Mouse (Mus musculus) MEL (cell line): ENCODE data around the gene Wdr78. TPM values are rescaled to one million over a fixed set of nuclear protein-coding genes. Genes with fewer than 3 reads are reported as not detected.

Experiments used
- DNase-seq: peaks from one replicate; pipeline ENCODE4 v3.0.0; 2011; ENCODE audit warnings: low read depth, low spot score
- H3K27ac ChIP-seq: 2 replicates; pipeline ENCODE4 v1.5.1; 2012; ENCODE audit warnings: low read depth, mild to moderate bottlenecking, control low read depth, low read length, moderate library complexity; ENCODE audit not compliant: control insufficient read depth
- H3K27me3 ChIP-seq, 2 experiments: fragments of 150-350 bp in 1 of 2; sonication (generic) in 1 of 2; 2 replicates each; pipeline ENCODE4 v1.6.1; 2012; ENCODE audit warnings: low read length in 2 of 2, mild to moderate bottlenecking in 2 of 2, improper control_type of control experiment in 1 of 2, moderate library complexity in 1 of 2; ENCODE audit not compliant: insufficient read depth in 2 of 2, control insufficient read depth in 1 of 2
- H3K36me3 ChIP-seq, 2 experiments: 2 replicates each; pipeline ENCODE4 v1.6.1; 2012 to 2014; ENCODE audit warnings: low read length in 2 of 2, improper control_type of control experiment in 1 of 2, inconsistent platforms in 1 of 2, mild to moderate bottlenecking in 1 of 2; ENCODE audit not compliant: insufficient read depth in 2 of 2, control insufficient read depth in 1 of 2
- H3K4me1 ChIP-seq, 2 experiments: fragments of 150-350 bp in 1 of 2; sonication (generic) in 1 of 2; 2 replicates each; pipeline ENCODE4 v1.6.1; 2012; ENCODE audit warnings: low read length in 2 of 2, improper control_type of control experiment in 1 of 2, mild to moderate bottlenecking in 1 of 2; ENCODE audit not compliant: insufficient read depth in 2 of 2, control insufficient read depth in 1 of 2
- H3K4me3 ChIP-seq, 2 experiments: fragments of 150-350 bp in 1 of 2; sonication (generic) in 1 of 2; 2 replicates each; pipeline ENCODE4 v1.5.1; 2012; ENCODE audit warnings: low read depth in 2 of 2, low read length in 2 of 2, mild to moderate bottlenecking in 2 of 2, moderate library complexity in 2 of 2, control low read depth in 1 of 2, improper control_type of control experiment in 1 of 2; ENCODE audit not compliant: control insufficient read depth in 1 of 2, insufficient read depth in 1 of 2
- H3K79me2 ChIP-seq: 2 replicates; pipeline ENCODE4 v1.6.1; 2012; ENCODE audit warnings: mild to moderate bottlenecking, low read length, moderate library complexity; ENCODE audit not compliant: control insufficient read depth, poor library complexity, insufficient read depth
- H3K9ac ChIP-seq: 2 replicates; pipeline ENCODE4 v1.6.1; 2012; ENCODE audit warnings: low read depth, mild to moderate bottlenecking, control low read depth, low read length, moderate library complexity; ENCODE audit not compliant: control insufficient read depth, poor library complexity, severe bottlenecking
- H3K9me3 ChIP-seq: fragments of 150-350 bp; sonication (generic); replicated peaks from 2 replicates; pipeline ENCODE4 v1.6.1; 2012; ENCODE audit warnings: mild to moderate bottlenecking, low read length, improper control_type of control experiment, moderate library complexity; ENCODE audit not compliant: insufficient read depth
- CTCF ChIP-seq, 3 experiments: IDR thresholded peaks in 2 of 3; conservative IDR thresholded peaks in 1 of 3; 2 replicates each; pipeline ENCODE4 v1.5.1; 2011 to 2012; ENCODE audit warnings: low read length in 3 of 3, low read depth in 2 of 3, mild to moderate bottlenecking in 2 of 3, improper control_type of control experiment in 1 of 3, inconsistent platforms in 1 of 3, mixed read lengths in 1 of 3, moderate library complexity in 1 of 3; ENCODE audit not compliant: control insufficient read depth in 1 of 3, insufficient read depth in 1 of 3, poor library complexity in 1 of 3, severe bottlenecking in 1 of 3
- ETS1 ChIP-seq: IDR thresholded peaks from 2 replicates; pipeline ENCODE4 v1.6.1; 2012; ENCODE audit warnings: low read depth, mild to moderate bottlenecking, inconsistent platforms, low read length, improper control_type of control experiment, moderate library complexity
- HCFC1 ChIP-seq: IDR thresholded peaks from 2 replicates; pipeline ENCODE4 v1.6.1; 2012; ENCODE audit warnings: low read depth, mild to moderate bottlenecking, inconsistent platforms, low read length, improper control_type of control experiment, moderate library complexity
- KAT2A ChIP-seq: conservative IDR thresholded peaks from 2 replicates; pipeline ENCODE4 v1.6.1; 2012; ENCODE audit warnings: low read depth, low read length, improper control_type of control experiment, inconsistent platforms
- MAFK ChIP-seq: IDR thresholded peaks from 2 replicates; pipeline ENCODE4 v1.6.1; 2011; ENCODE audit warnings: low read depth, mild to moderate bottlenecking, low read length, improper control_type of control experiment, borderline replicate concordance
- MEF2A ChIP-seq: IDR thresholded peaks from 2 replicates; pipeline ENCODE4 v1.6.1; 2014; ENCODE audit warnings: low read depth, mild to moderate bottlenecking, inconsistent platforms, low read length, improper control_type of control experiment; ENCODE audit not compliant: poor library complexity, insufficient replicate concordance, severe bottlenecking; ENCODE audit errors: extremely low read depth
- MXI1 ChIP-seq: IDR thresholded peaks from 2 replicates; pipeline ENCODE4 v1.6.1; 2011; ENCODE audit warnings: mild to moderate bottlenecking, low read depth, low read length, improper control_type of control experiment
- MYB ChIP-seq: IDR thresholded peaks from 2 replicates; pipeline ENCODE4 v1.6.1; 2011; ENCODE audit warnings: mild to moderate bottlenecking, low read depth, low read length, improper control_type of control experiment
- NELFE ChIP-seq: IDR thresholded peaks from 2 replicates; pipeline ENCODE4 v1.6.1; 2011; ENCODE audit warnings: low read depth, low read length, improper control_type of control experiment
- NRF1 ChIP-seq: IDR thresholded peaks from 2 replicates; pipeline ENCODE4 v1.6.1; 2014; ENCODE audit warnings: low read depth, mild to moderate bottlenecking, inconsistent platforms, low read length, improper control_type of control experiment, moderate library complexity; ENCODE audit not compliant: poor library complexity, insufficient read depth, severe bottlenecking
- POLR2AphosphoS2 ChIP-seq: IDR thresholded peaks from 2 replicates; pipeline ENCODE4 v1.6.1; 2011; ENCODE audit warnings: low read length, improper control_type of control experiment
- RAD21 ChIP-seq: IDR thresholded peaks from 2 replicates; pipeline ENCODE4 v1.6.1; 2011; ENCODE audit warnings: mild to moderate bottlenecking, low read depth, low read length, improper control_type of control experiment
- SIN3A ChIP-seq: IDR thresholded peaks from 2 replicates; pipeline ENCODE4 v1.6.1; 2012; ENCODE audit warnings: low read length, improper control_type of control experiment, inconsistent platforms
- TCF12 ChIP-seq: IDR thresholded peaks from 2 replicates; pipeline ENCODE4 v1.6.1; 2014; ENCODE audit warnings: low read depth, mild to moderate bottlenecking, inconsistent platforms, low read length, improper control_type of control experiment, moderate library complexity
- USF1 ChIP-seq: IDR thresholded peaks from 2 replicates; pipeline ENCODE4 v1.6.1; 2014; ENCODE audit warnings: low read depth, mild to moderate bottlenecking, inconsistent platforms, low read length, improper control_type of control experiment, moderate library complexity
- ZNF384 ChIP-seq: IDR thresholded peaks from 2 replicates; pipeline ENCODE4 v1.6.1; 2012; ENCODE audit warnings: low read depth, mild to moderate bottlenecking, inconsistent platforms, low read length, improper control_type of control experiment
- polyA plus RNA-seq, 2 experiments: library from polyadenylated mRNA; stranded (reverse) in 1 of 2; unstranded in 1 of 2; fragments of >175 nt in 1 of 2; fragments of >200 nt in 1 of 2; gene quantifications; 2 replicates each; pipeline versions ENCODE4 v1.2.1 to v1.2.4; 2012; ENCODE audit warnings: low replicate concordance in 2 of 2, low read depth in 1 of 2; ENCODE audit not compliant: insufficient read length in 2 of 2, insufficient read depth in 1 of 2, missing spikeins in 1 of 2
- total RNA-seq: library from RNA; depleted of rRNA; stranded (reverse); fragments of 300-350 nt; gene quantifications from 2 replicates; pipeline ENCODE4 v1.2.3, GENCODE M21; 2012

Wdr78 gene
- total and polyA plus RNA-seq, 3 experiments: 0.77 to 1.2 TPM; not detected in 1

DNA sequence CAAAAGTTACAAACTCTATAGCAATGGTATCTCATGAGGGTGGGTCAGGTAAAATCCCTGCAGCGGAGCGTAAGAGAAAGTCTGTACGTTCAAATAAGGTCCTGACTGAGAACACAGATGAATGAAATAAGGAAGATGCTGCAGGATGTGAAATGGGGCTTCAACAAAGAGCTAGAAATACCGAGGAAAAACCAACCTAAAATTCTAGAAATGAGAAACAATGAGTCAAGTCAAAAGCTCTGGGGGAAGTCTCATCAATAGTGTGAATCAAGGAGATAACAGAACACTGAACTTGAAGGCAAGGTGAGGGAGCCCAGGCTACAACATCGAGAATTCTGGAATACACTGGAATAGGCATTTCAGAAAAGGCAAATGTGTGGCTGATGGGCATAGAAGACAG, 15.8 kb downstream of the Wdr78 start:
- DNase-seq: no peak
- Histone ChIP-seq H3K9me3 (no peaks in the 10 kb centered on the region), H3K9ac (no peak overlapping the region), H3K4me1 (no peaks in the 10 kb centered on the region), H3K27ac (no peak overlapping the region), H3K27me3 (no peaks in the 10 kb centered on the region), H3K36me3 (no peaks in the 10 kb centered on the region), H3K79me2 (no peaks in the 10 kb centered on the region), H3K4me3 (no peak overlapping the region)
- TF ChIP-seq TCF12 (no peak), RAD21 (no peak), POLR2AphosphoS2 (no peak), ETS1 (no peak), MYB (no peak), MXI1 (no peak), CTCF (IDR thresholded peaks at IDR 0.05 in 2 of 3, conservative IDR thresholded peaks at IDR 0.05 in 1 of 3; ENCODE audit: control insufficient read depth in 1 of 3, insufficient read depth in 1 of 3, low read depth in 2 of 3, low read length in 3 of 3, poor library complexity in 1 of 3, severe bottlenecking in 1 of 3) (no peak)

DNA sequence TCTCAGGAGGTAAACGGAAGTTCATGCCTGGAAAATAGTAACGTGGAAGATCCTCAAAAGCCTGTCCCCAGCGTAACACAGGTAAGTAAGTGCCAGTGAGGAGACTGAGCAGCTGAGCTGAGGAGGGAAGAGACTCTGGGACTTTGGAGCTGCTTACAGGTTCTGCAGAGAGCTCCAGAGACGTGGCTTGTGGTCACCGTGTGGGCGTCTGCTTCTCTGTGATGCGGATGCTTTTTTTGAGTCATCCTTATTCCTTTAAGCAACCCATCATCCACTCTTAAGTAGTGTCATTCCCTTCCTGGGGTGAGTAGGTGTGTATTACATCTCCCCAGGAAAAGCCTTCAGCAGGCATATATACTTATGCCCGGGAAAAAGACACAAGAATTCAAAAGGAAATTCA, 18.4 kb downstream of the Wdr78 start:
- H3K27me3 ChIP-seq: no peaks in the 10 kb centered on the region
- H3K9me3 ChIP-seq: no peaks in the 10 kb centered on the region
- H3K79me2 ChIP-seq: no peaks in the 10 kb centered on the region
- no peak overlapping the region for H3K4me3 ChIP-seq
- no peak for TF ChIP-seq MEF2A
- no peak for TF ChIP-seq MYB
- TF ChIP-seq NRF1: no peak
- TF ChIP-seq ZNF384: no peak
- TF ChIP-seq SIN3A: no peak
- TF ChIP-seq NELFE: no peak
- TF ChIP-seq MAFK: no peak
- TF ChIP-seq CTCF (IDR thresholded peaks at IDR 0.05 in 2 of 3, conservative IDR thresholded peaks at IDR 0.05 in 1 of 3; ENCODE audit: control insufficient read depth in 1 of 3, insufficient read depth in 1 of 3, low read depth in 2 of 3, low read length in 3 of 3, poor library complexity in 1 of 3, severe bottlenecking in 1 of 3): no peak
- no peak for TF ChIP-seq KAT2A
- TF ChIP-seq HCFC1: no peak
- no peak for TF ChIP-seq MXI1
- no peak for TF ChIP-seq USF1
- TF ChIP-seq, all 39 proteins: peak for 0
- Histone ChIP-seq H3K9ac (no peak overlapping the region), H3K4me1 (no peaks in the 10 kb centered on the region), H3K27ac (no peak overlapping the region), H3K36me3 (no peaks in the 10 kb centered on the region)
- no peak for DNase-seq
